Mouse (Mus musculus) limb, embryonic 13.5 days (tissue): ENCODE results near the gene Megf11. TPM values are rescaled to one million over a fixed set of nuclear protein-coding genes. Genes with fewer than 3 reads are reported as not detected.

Experiments
- ATAC-seq: fragments of 200-750 bp; cut with Nextera tagmentation; 2 replicates; pipeline ENCODE4 v1.8.0; 2017; ENCODE audit warnings: low read depth, moderate number of reproducible peaks, moderate TSS enrichment; ENCODE audit not compliant: low FRiP score
- H3K27ac ChIP-seq: fragments of 300-500 bp; sonication (generic); 2 replicates; pipeline ENCODE4 v1.5.1; 2015; ENCODE audit warnings: inconsistent platforms, mild to moderate bottlenecking, moderate library complexity
- H3K27me3 ChIP-seq: fragments of 300-500 bp; sonication (generic); 2 replicates; pipeline ENCODE4 v1.6.1; 2015; ENCODE audit warnings: mild to moderate bottlenecking, inconsistent platforms
- H3K36me3 ChIP-seq: fragments of 300-500 bp; sonication (generic); 2 replicates; pipeline ENCODE4 v1.6.1; 2015; ENCODE audit warnings: inconsistent platforms, mild to moderate bottlenecking, moderate library complexity
- H3K4me1 ChIP-seq: fragments of 300-500 bp; sonication (generic); 2 replicates; pipeline ENCODE4 v1.6.1; 2015; ENCODE audit warnings: inconsistent platforms
- H3K4me2 ChIP-seq: fragments of 300-500 bp; sonication (generic); replicated peaks from 2 replicates; pipeline ENCODE4 v1.6.1; 2015; ENCODE audit warnings: inconsistent platforms, mild to moderate bottlenecking, moderate library complexity
- H3K4me3 ChIP-seq: fragments of 300-500 bp; sonication (generic); 2 replicates; pipeline ENCODE4 v1.5.1; 2015; ENCODE audit warnings: moderate library complexity, mild to moderate bottlenecking, inconsistent platforms
- H3K9ac ChIP-seq: fragments of 300-500 bp; sonication (generic); 2 replicates; pipeline ENCODE4 v1.6.1; 2015; ENCODE audit warnings: mild to moderate bottlenecking, inconsistent platforms
- H3K9me3 ChIP-seq: fragments of 300-500 bp; sonication (generic); 2 replicates; pipeline ENCODE4 v1.6.1; 2016; ENCODE audit warnings: inconsistent platforms
- WGBS: fragments of 180-500 bp; shearing (Covaris S2); methylation state at CpG from one replicate; pipeline ENCODE4 v1.1.7; 2015; 5-methylcytosine and 5-hydroxymethylcytosine counted together
- polyA plus RNA-seq: library from polyadenylated mRNA; unstranded; fragments of >200 nt; fragmentation: Nextera tagmentation; extraction: Ambion mirVana; gene quantifications from 2 replicates; pipeline ENCODE4 v1.2.1, GENCODE M21; 2015

The Megf11 gene
- polyA plus RNA-seq, 1 experiment from 2014 or later, result 1.2 TPM

DNA sequence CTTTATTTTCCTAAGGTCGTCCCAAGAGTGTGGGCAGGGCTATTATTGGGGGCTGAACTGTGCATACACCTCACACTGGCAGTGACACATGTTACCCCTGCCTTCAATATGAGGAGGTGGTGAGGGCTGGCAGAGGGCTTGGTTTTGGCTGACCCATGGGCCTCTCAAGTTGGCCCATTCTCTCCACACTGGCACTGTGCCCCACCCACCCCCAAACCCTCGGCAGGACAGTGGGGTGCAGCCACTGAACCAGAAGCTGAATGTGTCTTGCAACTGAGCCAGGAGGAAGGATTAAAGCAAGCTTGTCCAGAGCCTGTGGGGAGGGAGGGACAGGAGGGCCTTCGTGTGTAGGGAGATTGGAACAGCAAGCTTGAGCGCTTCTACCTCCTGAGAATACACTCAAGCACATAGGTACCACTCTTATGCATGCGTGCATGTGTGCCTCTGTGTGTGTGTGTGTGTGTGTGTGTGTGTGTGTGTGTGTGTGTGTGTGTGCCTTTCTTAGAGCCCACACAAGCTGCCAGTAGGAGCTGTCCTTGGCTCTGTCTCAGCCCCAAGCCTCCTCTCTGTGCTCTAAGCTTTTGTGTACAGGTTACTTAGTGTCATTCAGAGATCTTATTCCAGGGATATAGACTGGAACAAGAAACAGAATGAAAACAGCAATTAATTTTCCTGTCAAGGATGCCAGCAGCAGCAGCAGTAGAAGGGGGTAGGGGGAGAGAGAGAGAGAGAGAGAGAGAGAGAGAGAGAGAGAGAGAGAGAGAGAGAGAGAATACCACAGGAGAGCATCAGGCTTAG is 236.3 kb downstream of the Megf11 start:
- Histone ChIP-seq H3K9ac (no peak overlapping the region), H3K36me3 (no peaks in the 10 kb centered on the region), H3K4me1 (no peaks in the 10 kb centered on the region), H3K4me2 (no peak overlapping the region), H3K27me3 (no peaks in the 10 kb centered on the region), H3K4me3 (no peak overlapping the region), H3K9me3 (no peaks in the 10 kb centered on the region), H3K27ac (no peak overlapping the region)
- WGBS, result 52% methylated on average over 5 of the region's 5 CpGs
- no peak for ATAC-seq

DNA sequence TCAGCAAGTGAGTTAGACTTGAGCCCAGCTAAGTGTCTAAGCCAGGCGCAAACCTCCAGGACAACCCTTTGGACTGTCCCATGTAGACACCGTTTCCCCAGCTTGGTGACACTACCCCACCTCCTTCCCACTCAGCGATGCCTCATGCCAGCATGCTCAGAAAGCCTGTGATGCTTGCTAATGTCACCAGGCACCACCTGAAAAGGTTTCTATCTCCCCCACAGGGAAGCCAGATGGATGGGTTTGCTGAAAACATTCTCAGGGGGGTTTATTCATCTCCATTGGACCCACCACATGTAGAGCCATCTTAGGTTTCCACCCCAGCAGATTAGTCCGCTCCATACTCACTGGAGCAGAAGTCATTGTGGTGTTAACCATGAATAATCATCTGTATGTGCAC is 237.9 kb downstream of the Megf11 start:
- no peak for ATAC-seq
- Histone ChIP-seq H3K4me1 (no peaks in the 10 kb centered on the region), H3K9me3 (no peaks in the 10 kb centered on the region), H3K27me3 (no peaks in the 10 kb centered on the region), H3K4me3 (no peak overlapping the region), H3K36me3 (no peaks in the 10 kb centered on the region), H3K9ac (no peak overlapping the region), H3K4me2 (no peak overlapping the region), H3K27ac (no peak overlapping the region)
- 84% methylated on average over 4 of the region's 4 CpGs for WGBS

DNA sequence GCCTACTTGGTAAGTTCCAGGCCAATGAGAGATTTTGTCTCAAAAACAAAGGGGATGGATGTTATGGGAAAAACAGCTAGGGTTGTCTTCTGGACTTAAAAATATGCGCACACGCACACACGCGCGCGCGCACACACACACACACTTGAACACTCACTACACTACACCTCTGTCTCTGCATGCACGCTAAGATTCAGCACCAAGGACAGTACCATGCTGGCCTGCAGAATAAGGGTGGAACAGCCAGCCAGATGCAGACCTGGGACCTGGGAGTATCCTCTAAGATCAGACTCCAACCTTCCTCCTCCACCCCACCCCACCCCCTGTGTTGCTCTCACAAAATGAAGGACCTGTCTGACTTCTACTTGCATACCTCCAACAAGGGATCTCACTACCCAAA is 239.1 kb downstream of the Megf11 start:
- H3K27ac ChIP-seq, result no peak overlapping the region
- 66% methylated on average over 8 of the region's 8 CpGs for WGBS
- no peak overlapping the region for H3K4me3 ChIP-seq
- H3K9ac ChIP-seq, result no peak overlapping the region
- H3K9me3 ChIP-seq, result no peaks in the 10 kb centered on the region
- ATAC-seq, result no peak
- no peaks in the 10 kb centered on the region for H3K36me3 ChIP-seq
- no peaks in the 10 kb centered on the region for H3K27me3 ChIP-seq
- no peaks in the 10 kb centered on the region for H3K4me1 ChIP-seq
- H3K4me2 ChIP-seq, result no peak overlapping the region

DNA sequence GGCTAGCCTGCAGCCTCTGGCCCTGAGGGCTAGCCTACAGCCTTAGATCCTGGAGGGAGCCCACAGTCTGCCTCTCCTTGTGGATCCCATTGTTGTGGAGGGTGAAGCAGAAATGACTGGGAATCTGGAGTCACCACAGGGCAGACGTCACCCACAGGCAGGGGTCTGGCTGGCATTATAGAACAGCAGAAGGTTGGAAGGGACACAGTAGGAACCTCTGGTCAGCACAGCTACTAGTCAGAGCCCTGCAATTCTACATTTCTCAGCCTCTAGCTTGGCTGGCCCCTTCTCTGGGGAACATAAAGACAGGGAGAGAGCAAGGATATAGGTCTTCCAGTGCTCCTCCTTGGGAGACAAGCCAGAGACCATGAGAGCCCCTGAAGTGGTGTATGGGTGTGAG is 244.4 kb downstream of the Megf11 start:
- Histone ChIP-seq H3K9me3 (no peaks in the 10 kb centered on the region), H3K9ac (no peak overlapping the region), H3K4me3 (no peak overlapping the region), H3K4me1 (no peaks in the 10 kb centered on the region), H3K36me3 (no peaks in the 10 kb centered on the region), H3K27ac (no peak overlapping the region), H3K4me2 (no peak overlapping the region), H3K27me3 (no peaks in the 10 kb centered on the region)
- no peak for ATAC-seq
- WGBS, result 32% methylated on average over 1 of the region's 1 CpGs

DNA sequence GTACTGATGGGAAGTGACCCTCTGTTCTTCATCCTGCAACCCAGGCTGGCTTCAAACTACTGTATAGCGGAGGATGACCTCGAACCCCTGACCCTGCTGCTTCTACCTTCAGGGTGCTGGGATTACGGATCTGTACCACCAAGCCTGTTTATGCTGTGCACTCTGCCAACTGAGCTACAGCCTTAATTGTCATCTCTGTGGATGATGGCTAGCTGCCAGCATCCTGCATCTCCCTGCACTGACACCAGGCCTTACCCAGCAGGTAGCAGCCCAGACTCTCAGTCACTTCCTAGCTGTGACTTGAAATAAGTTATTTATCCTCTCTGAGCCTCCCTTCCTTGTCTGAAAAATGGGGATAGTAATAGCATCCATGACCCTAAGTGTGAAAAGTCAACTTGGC is 247.7 kb downstream of the Megf11 start:
- Histone ChIP-seq H3K36me3 (no peaks in the 10 kb centered on the region), H3K4me1 (peaks cover 3% of the 10 kb centered on the region), H3K4me3 (no peak overlapping the region), H3K9me3 (no peaks in the 10 kb centered on the region), H3K27ac (no peak overlapping the region), H3K4me2 (no peak overlapping the region), H3K9ac (no peak overlapping the region), H3K27me3 (peaks cover 17% of the 10 kb centered on the region)
- 88% methylated on average over 3 of the region's 3 CpGs for WGBS
- no peak for ATAC-seq

DNA sequence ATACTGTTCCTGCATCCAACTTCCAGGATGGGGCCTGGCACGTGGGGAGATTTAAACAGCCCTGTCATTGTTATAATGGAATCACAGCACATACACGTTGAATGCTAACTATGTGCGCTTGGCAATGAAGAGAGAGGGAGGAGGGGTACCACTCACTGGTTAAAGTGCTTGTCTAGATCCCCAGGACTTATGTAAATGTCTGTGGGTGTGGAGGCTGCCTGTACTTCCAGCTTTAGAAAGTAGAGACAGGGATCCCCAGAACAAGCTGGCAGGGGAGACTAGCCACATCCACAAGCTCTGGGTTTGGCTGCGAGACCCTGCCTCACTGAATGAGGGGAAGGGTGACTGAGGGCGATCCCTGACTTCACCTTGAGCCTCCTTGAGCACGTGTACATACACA is 250.7 kb downstream of the Megf11 start:
- H3K4me2 ChIP-seq, result no peak overlapping the region
- no peaks in the 10 kb centered on the region for H3K36me3 ChIP-seq
- H3K27ac ChIP-seq, result no peak overlapping the region
- H3K4me3 ChIP-seq, result no peak overlapping the region
- peaks cover 6% of the 10 kb centered on the region for H3K4me1 ChIP-seq
- peaks cover 25% of the 10 kb centered on the region for H3K27me3 ChIP-seq
- no peaks in the 10 kb centered on the region for H3K9me3 ChIP-seq
- no peak for ATAC-seq
- 70% methylated on average over 6 of the region's 6 CpGs for WGBS
- no peak overlapping the region for H3K9ac ChIP-seq

DNA sequence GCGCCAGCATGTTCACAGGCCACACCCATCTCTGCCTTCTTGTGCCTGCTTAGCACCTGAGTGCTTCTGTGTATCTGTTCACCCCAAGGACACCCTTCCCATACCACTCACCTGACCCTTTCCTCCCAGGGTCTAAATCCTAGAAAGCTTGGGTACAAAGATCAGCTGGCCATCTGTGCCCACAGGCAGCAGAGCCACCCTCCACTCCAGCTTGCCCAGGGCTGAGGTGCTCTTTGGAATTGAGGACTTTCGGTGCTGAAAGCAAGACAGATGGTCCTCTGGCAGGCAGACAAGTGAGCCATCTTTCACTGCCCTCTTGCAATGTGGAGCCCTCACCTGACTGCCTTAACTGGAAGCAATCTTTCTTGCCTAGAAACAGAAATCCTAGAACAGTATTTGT is 251.5 kb downstream of the Megf11 start:
- H3K4me3 ChIP-seq, result no peak overlapping the region
- no peak overlapping the region for H3K27ac ChIP-seq
- ATAC-seq, result no peak
- no peaks in the 10 kb centered on the region for H3K9me3 ChIP-seq
- no peak overlapping the region for H3K9ac ChIP-seq
- peaks cover 25% of the 10 kb centered on the region for H3K27me3 ChIP-seq
- WGBS, result 78% methylated on average over 2 of the region's 2 CpGs
- H3K4me2 ChIP-seq, result no peak overlapping the region
- peaks cover 6% of the 10 kb centered on the region for H3K4me1 ChIP-seq
- no peaks in the 10 kb centered on the region for H3K36me3 ChIP-seq

DNA sequence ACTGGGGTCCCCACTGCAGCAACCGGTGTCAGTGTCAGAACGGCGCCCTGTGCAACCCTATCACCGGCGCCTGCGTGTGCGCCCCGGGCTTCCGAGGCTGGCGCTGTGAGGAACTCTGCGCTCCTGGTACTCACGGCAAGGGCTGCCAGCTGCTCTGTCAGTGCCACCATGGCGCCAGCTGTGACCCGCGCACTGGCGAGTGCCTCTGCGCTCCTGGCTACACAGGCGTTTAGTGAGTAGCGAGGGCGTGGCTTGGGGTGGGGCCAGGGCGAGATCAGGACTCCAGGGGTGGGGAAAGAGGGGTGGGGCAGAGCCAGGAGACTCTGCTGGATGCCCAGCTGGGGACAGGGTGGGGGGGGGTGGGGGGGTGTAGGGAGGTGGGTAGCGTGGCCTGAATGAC is 252.8 kb downstream of the Megf11 start:
- no peak overlapping the region for H3K9ac ChIP-seq
- H3K27me3 ChIP-seq, result peaks cover 25% of the 10 kb centered on the region
- no peak overlapping the region for H3K27ac ChIP-seq
- peaks cover 6% of the 10 kb centered on the region for H3K4me1 ChIP-seq
- H3K9me3 ChIP-seq, result no peaks in the 10 kb centered on the region
- no peak for ATAC-seq
- H3K36me3 ChIP-seq, result no peaks in the 10 kb centered on the region
- H3K4me3 ChIP-seq, result peak overlapping the region; percentile 34
- 2% methylated on average over 22 of the region's 22 CpGs for WGBS
- H3K4me2 ChIP-seq, result peak overlapping the region; percentile 67

DNA sequence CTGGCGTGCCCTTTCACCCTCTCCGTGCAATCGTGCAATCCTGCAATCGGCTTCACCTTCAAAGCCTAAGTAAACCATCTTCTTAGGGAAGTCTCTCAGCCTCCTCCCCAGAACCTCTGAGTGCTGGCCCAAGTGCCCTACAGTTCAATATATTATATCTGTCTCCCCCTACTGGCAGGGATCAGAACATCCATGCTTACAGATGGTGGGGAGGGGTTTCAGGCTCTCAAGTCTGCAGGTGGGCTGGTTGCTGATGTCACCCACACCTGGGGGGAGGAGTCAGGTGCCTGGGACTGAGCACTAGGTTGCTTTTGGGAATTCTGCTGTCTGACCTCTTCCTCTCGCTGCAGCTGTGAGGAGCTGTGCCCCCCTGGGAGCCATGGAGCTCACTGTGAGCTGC is 254.2 kb downstream of the Megf11 start:
- no peak for ATAC-seq
- Histone ChIP-seq H3K4me1 (peaks cover 6% of the 10 kb centered on the region), H3K27ac (no peak overlapping the region), H3K9me3 (no peaks in the 10 kb centered on the region), H3K9ac (no peak overlapping the region), H3K4me2 (no peak overlapping the region), H3K4me3 (no peak overlapping the region), H3K36me3 (no peaks in the 10 kb centered on the region), H3K27me3 (peaks cover 25% of the 10 kb centered on the region)
- WGBS, result 7% methylated on average over 5 of the region's 5 CpGs

DNA sequence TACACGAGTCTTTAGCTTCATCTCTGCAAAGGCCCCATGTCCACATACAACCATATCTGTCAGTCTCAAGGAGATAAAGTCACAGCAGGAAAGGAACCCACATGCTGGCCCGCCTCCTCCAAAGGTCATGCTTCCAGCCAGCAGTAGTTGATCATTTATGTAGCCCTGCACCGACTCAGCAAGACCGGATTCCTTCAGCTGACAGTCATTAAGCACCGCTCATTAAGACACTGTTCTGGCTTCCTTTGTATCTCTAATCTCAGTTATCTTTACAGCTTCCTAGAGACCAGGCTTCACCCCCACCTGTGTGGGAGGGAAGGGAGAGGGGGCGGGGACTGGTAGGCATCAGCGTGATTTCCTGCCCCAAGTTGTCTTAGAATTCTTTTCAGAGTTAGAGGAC is 258.7 kb downstream of the Megf11 start:
- 27% methylated on average over 7 of the region's 7 CpGs for WGBS
- no peak overlapping the region for H3K4me2 ChIP-seq
- no peaks in the 10 kb centered on the region for H3K36me3 ChIP-seq
- H3K9ac ChIP-seq, result no peak overlapping the region
- peaks cover under 1% of the 10 kb centered on the region; the same call in 1 of the 2 replicates for H3K27me3 ChIP-seq
- no peaks in the 10 kb centered on the region for H3K9me3 ChIP-seq
- no peaks in the 10 kb centered on the region for H3K4me1 ChIP-seq
- no peak overlapping the region for H3K4me3 ChIP-seq
- no peak for ATAC-seq
- H3K27ac ChIP-seq, result no peak overlapping the region

DNA sequence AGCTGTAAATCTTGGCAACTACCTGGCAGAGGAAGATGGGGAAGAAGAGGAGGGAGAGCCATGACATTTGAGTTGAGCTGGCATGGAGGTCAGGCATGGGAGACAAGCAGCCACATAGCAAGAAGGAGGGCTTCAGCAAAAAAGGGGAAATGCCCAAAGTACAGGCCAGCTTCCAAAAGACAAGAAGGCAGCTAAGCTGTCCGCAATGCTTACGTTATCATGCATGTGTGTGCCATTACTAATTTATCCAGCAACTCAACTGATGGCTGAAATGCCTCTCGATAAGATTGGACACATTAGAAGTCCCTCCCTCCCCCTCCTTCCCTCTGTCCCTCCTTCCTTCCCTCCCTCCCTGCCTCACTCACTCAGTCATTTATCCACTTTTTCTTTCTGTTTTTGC is 260.0 kb downstream of the Megf11 start:
- no peak for ATAC-seq
- Histone ChIP-seq H3K4me2 (no peak overlapping the region), H3K36me3 (no peaks in the 10 kb centered on the region), H3K27me3 (no peaks in the 10 kb centered on the region), H3K9me3 (no peaks in the 10 kb centered on the region), H3K4me3 (no peak overlapping the region), H3K4me1 (no peaks in the 10 kb centered on the region), H3K27ac (no peak overlapping the region), H3K9ac (no peak overlapping the region)
- 88% methylated on average over 3 of the region's 3 CpGs for WGBS

DNA sequence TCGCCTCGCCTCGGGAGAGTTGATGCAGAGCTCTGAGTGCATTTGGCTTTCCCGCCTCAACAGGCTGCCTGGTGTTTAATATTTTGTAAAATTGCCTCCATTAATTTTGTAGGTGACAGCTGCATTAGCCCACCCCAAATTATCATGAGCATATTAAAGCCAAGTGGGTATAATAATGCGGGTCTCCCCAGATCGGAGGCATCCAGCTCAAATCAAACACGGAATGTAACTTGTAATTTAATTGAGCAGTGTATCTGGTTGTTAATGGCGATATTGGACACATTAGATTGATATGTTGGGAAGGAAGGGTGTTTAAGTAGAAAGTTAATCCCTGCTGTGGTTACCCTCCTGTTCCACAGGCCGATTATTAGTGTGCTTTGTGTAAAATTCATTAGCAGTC is 264.0 kb downstream of the Megf11 start:
- Histone ChIP-seq H3K36me3 (no peaks in the 10 kb centered on the region), H3K27ac (no peak overlapping the region), H3K4me2 (no peak overlapping the region), H3K27me3 (no peaks in the 10 kb centered on the region), H3K9me3 (no peaks in the 10 kb centered on the region), H3K4me1 (no peaks in the 10 kb centered on the region), H3K9ac (no peak overlapping the region), H3K4me3 (no peak overlapping the region)
- no peak for ATAC-seq
- 55% methylated on average over 9 of the region's 9 CpGs for WGBS

DNA sequence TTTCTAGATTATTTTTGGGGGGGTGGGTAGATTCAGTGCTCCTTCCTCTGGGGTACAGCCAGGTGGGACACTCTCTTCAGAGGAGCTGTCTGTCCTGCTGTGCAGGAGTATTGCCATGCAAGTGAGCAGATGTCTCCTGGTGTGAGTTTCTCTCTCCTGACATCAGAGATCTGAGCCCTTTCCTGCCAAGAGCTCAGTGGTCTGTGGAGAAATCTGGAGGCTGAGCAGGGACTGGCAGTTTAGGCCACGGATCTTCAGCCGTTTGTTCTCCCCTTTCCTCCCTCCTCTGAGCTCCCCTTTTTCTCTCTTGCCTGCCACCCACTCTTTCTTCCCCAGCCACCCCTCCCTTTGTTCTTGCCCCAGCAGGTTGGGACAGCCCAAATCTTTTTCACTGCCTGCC is 264.5 kb downstream of the Megf11 start:
- no peak overlapping the region for H3K4me3 ChIP-seq
- H3K4me1 ChIP-seq, result no peaks in the 10 kb centered on the region
- no peak overlapping the region for H3K27ac ChIP-seq
- no peak overlapping the region for H3K4me2 ChIP-seq
- no peak overlapping the region for H3K9ac ChIP-seq
- H3K27me3 ChIP-seq, result no peaks in the 10 kb centered on the region
- WGBS, result 29% methylated on average over 2 of the region's 2 CpGs
- no peak for ATAC-seq
- H3K36me3 ChIP-seq, result no peaks in the 10 kb centered on the region
- no peaks in the 10 kb centered on the region for H3K9me3 ChIP-seq
